Mouse (Mus musculus) fat pad, adult 2 months (tissue): Measurements from ENCODE around the gene Sco1.
"Not testable (repeated sequence)": the region's sequence is repeated elsewhere in the genome, so short reads cannot be mapped to it uniquely, and the experiment has no call there.

ENCODE experiments used
- DNase-seq: peaks from one replicate; pipeline ENCODE4 v3.0.0-alpha.2; 2011; ENCODE audit warnings: low read depth, low spot score; ENCODE audit errors: extremely low read depth

Gene Sco1

GRCm38 (mm10) chr11:67083712-67084340 is 31.4 kb downstream of the Sco1 start:
- DNase-seq: no peak

- DNase-seq: no peak
Observed at GRCm38 (mm10) chr11:67085489-67085888, 33.0 kb downstream of the Sco1 start.

- no peak for DNase-seq
Observed at GRCm38 (mm10) chr11:67086467-67087164, 34.1 kb downstream of the Sco1 start.

- DNase-seq: no peak
Observed at GRCm38 (mm10) chr11:67087225-67087624, 34.8 kb downstream of the Sco1 start.

- not testable (repeated sequence) for DNase-seq
Observed at GRCm38 (mm10) chr11:67092354-67092753, 39.9 kb downstream of the Sco1 start.

- no peak for DNase-seq
Observed at GRCm38 (mm10) chr11:67093201-67093600, 40.7 kb downstream of the Sco1 start.

GRCm38 (mm10) chr11:67093652-67094051 is 41.2 kb downstream of the Sco1 start:
- no peak for DNase-seq

- no peak for DNase-seq
Observed at GRCm38 (mm10) chr11:67094470-67094869, 42.0 kb downstream of the Sco1 start.

GRCm38 (mm10) chr11:67097709-67098108 is 45.2 kb downstream of the Sco1 start:
- no peak for DNase-seq

GRCm38 (mm10) chr11:67098427-67098826 is 46.0 kb downstream of the Sco1 start:
- DNase-seq: no peak

GRCm38 (mm10) chr11:67099241-67099640 is 46.8 kb downstream of the Sco1 start:
- no peak for DNase-seq

GRCm38 (mm10) chr11:67100169-67100568 is 47.7 kb downstream of the Sco1 start:
- DNase-seq: no peak

- DNase-seq: no peak
Observed at GRCm38 (mm10) chr11:67101713-67102112, 49.2 kb downstream of the Sco1 start.

GRCm38 (mm10) chr11:67103256-67103655 is 50.8 kb downstream of the Sco1 start:
- DNase-seq: no peak

- no peak for DNase-seq
Observed at GRCm38 (mm10) chr11:67104242-67104641, 51.8 kb downstream of the Sco1 start.

- DNase-seq: no peak
Observed at GRCm38 (mm10) chr11:67104714-67105113, 52.2 kb downstream of the Sco1 start.

GRCm38 (mm10) chr11:67105689-67106088 is 53.2 kb downstream of the Sco1 start:
- no peak for DNase-seq

GRCm38 (mm10) chr11:67106973-67107372 is 54.5 kb downstream of the Sco1 start:
- DNase-seq: no peak

- DNase-seq: no peak
Observed at GRCm38 (mm10) chr11:67110168-67110948, 57.9 kb downstream of the Sco1 start.

GRCm38 (mm10) chr11:67112019-67112850 is 59.8 kb downstream of the Sco1 start:
- no peak for DNase-seq

GRCm38 (mm10) chr11:67112851-67113202 is 60.4 kb downstream of the Sco1 start:
- DNase-seq: no peak
